Mouse (Mus musculus): ENCODE results near the gene Apol7a.

The Apol7a gene

DNA sequence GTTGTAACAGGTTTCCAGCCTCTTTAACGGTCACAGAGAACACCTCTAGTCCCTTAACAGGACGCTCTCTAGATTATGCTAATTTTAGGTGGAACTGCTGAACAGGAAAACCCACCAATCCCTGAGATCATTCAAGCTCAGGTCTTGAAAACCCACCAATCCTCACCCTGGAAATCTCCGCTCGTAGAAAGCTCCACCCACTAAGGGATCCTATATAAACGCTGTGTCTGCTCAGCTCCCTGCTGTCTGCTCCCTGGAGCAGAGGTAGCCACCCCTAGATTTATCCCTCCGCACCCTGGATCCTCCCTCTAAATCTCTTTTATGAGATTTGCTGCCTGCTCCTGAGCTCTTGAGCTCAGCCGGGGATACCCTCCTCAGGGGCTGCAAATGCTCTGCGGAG lies 28.3 kb downstream of the Apol7a start:
- DNase-seq (ENCODE audit: low spot score), result no peak

DNA sequence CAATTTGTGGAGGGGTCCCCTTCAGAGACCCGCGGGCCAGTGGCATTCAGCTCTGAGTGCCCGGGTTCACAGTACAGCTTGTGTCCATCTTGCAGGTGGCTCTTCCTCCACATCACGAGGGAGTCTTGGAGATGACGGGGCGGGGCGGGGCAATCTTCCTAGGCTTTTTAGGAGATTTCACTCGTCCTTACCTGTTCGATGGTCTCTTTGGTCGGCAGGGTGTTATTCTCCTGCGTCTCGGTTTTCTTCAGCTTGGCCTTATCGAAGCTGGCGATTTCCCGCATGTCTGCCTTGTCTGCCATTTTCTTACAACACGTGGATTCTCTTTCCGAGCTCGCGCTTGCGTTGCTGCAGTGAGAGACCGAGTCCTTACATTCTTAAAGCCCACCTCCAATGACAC lies 28.9 kb downstream of the Apol7a start:
- DNase-seq (ENCODE audit: low spot score), result no peak

DNA sequence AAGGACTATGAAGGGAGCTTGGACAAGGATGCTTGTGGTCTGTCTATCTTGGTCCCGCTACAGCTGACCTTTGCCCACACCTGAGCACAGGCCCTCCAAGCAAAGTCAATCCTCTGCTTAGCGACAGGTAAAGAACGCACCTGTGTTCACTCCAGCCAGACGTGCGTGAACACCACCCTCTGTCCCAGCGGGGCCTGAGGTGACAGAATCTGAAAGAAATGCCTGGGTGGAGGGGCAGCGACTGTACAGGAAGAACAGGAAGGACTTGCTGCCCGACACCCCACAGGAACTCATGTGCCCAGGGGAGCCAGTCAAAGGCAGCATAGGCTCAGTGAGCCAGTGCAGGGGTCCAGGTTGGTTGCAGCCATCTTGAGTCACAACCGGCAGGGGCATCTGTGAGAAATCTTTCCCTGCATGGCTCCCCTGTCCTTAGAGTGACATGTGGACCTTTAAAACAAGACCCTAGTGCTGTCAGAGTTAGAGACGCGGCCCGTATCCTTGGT lies 30.0 kb downstream of the Apol7a start:
- no peak for DNase-seq (ENCODE audit: low spot score)

DNA sequence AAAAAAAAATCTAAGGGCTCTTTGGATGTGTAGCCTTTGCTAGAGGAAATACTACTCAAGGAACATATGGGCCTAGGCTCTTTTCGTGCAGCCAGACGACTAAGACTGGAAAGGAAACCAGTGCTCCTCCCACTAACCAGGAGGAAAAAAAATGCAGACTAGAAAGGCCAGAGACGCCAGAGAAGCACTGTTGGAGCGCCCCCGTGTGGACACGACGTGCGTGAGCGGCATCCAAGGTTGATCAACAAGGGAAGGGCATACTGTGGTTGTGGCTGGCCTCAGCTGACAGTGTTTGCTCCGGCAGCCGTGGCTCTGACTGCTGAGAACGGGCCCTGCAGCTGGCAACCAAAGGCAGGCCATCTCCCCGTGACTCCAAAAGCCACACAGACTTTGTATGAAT lies 30.8 kb downstream of the Apol7a start:
- peak; percentile 95 for DNase-seq (ENCODE audit: low spot score)

DNA sequence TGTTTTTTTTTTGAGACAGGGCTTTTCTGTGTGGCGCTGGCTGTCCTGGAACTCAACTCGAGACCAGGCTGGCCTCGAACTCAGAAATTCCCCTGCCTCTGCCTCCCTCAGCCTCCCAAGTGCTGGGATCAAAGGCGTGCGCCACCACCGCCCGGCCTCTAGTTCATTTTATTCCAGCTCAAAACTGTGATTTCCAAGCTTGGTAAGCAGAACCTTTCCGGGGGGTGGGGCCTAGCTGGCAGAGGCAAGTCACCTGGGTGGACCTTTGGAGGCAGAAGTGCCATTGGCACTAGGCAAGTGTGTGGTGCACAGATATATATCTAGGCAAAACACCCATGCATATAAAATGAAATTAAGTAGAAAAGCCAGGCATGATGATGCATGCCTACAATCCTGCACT lies 31.4 kb downstream of the Apol7a start:
- DNase-seq (ENCODE audit: low spot score), result no peak

DNA sequence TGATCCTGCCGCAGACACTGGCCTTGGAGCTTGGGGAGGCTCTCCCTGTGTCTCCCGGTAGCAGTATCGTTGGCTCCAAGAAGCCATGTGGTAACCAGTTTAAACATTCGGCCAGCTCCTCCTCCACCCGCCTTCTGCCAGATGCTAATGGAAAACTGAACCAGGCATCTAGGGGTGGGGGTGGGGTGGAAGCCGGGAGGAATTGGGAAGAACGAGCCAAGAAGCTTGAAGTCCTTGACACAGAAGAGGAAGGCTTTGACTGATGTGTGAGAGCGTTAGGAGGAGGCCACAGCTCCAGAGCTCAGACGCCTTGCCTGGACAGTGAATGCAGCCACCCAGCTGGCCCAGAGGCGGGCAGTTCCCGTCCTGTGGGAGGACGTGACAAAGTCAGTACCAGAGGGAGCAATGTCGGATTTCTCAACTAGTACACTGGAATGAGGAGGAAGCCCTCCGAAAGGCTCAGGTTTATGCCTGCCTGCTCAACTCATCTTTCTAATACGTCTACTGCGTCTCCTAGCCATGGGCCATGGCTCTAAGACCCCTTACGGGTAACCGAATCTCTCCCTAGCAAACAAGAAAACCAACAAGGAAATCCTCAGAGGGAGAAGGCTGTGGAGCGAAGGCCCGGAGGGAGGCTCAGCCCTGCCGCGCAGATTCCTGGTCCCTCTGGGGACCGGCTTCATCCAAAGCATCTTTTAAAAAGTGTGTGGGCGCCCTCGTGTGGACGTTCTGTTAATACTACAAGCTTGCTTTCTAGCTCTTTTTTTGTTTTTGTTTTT lies 32.0 kb downstream of the Apol7a start:
- DNase-seq (ENCODE audit: low spot score), result peak; percentile 77

DNA sequence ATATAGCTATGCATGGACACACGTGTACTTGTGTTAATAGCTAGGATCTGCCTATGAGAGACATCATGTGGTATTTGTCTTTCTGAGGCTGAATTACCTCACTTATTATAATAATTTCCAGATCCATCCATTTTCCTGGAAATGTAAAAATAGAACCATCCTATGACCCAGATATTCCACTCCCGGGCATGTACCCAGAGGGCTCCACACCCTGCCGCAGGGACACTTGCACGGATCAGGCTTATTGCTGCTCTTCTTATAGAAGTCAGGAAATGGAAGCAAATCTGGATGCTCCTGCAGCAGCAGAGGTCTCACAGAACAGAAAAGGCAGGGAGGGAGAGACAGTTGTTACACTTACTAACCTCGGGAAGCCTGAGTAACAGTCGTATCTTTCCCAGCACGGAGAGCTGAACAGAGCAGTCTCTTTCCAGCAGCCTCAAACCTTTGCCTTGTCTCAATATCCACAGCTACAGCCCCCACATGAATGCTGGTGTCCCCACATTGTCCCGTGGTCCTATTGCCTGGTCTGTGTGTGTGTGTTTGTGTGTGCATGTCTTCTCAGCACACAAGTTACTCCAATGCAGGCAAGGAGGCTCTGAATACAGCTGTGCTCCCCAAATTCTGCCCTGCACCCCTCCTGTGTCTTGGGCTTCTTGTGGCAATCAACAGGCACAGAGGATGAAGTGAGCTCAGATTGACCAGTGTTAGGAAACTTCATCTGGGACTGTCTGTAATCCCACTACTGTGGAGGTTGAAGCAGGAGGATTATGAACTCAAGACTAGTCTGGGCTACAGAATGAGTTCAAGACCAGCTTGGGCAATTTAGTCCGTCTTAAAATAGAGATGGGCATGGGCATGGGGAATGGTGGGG lies 33.0 kb downstream of the Apol7a start:
- DNase-seq (ENCODE audit: low spot score), result no peak

DNA sequence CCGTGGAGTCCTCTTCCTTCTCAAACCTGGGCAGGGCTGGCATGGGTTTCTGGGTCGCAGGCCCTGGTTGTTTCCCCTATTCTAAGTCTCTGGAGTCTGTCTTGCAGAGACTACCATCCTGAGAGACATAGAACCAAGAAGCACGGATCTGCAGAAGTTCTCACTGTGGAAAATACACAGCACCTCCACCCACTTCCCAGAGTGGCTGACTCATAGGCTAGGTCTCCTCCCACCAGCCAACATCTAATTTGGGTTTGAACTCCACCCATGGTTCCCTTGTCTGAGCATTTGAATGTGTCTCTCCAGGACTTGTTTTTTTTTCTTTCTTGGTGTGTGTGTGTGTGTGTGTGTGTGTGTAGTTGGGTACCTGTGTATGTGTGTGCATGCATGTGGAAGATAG lies 34.9 kb downstream of the Apol7a start:
- no peak for DNase-seq (ENCODE audit: low spot score)

DNA sequence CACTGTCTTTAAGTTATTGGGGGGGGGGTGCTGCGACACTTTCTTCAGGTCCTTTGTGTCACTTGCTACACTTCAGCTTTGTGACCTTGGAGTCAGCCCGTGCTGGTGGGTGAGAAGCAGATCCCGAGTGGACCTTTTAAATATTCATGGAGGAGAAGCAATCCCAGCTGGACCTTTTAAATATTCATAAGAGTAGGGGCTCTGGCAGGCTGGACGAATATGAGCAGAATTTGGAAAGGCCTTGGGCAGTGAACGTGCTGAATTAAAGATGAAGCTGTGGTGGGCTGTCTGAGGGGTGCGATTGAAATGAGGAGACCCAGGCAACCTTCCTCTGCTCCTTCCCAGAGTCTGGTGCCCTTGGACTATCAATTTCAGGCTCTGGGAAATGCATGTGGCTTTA lies 35.3 kb downstream of the Apol7a start:
- DNase-seq (ENCODE audit: low spot score), result no peak

DNA sequence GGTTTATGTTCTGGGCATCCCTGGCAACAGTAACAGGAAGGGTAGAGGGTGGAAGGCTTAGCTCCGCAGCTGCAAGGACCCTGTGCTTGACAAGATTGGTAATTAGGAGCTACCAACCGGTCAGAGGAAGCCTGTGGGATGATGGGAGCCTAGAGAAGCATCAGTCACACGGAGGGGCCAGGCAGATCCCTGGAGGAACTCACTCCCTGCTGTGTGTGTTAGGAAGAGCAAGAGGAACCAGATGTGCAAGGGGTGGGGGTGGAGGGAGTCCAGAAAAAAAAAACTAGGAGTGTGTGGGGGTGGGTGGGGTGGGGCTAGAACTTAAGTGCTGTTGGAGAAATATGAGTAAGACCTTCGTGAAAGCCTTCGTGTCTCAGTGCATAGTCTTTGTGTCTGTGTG lies 36.0 kb downstream of the Apol7a start:
- DNase-seq (ENCODE audit: low spot score), result no peak

DNA sequence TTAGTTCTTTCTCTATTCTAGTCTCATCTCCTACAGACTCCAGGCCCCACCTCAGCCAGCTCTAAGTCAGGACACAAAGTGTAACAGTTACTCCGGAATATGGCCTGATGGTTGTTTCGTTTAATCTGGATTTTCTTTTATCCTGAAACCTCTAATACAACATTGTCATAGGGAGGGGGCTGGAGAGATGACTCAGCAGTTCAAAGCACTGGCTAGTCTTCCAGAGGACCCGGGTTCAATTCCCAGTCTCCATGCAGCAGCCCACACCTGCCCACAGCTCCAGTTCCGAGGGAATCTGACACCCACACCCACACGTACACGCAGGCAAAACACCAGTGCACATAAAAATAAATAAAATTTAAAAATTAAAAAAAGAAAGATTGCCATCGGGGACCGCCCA lies 39.0 kb downstream of the Apol7a start:
- DNase-seq (ENCODE audit: low spot score), result no peak

DNA sequence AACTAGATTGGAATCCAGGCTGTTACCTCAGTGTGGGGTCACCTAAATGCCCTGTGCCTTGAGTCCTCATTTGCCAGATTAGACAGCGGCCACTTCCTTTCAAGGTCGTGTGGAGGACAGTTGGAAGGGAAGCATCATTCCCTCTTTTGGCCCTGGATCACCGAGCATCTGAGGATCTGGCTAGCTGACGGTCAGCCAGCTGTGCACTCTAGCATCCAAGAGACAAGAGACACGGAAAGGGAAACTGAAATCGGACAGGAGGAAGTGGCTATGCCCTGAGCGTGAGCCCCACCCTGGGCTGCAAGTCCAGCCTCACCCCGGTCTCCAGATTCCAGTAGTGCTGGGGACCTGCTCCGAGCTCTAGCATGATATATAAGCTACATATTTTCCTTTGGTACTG lies 39.4 kb downstream of the Apol7a start:
- peak; percentile 38 for DNase-seq (ENCODE audit: low spot score)

DNA sequence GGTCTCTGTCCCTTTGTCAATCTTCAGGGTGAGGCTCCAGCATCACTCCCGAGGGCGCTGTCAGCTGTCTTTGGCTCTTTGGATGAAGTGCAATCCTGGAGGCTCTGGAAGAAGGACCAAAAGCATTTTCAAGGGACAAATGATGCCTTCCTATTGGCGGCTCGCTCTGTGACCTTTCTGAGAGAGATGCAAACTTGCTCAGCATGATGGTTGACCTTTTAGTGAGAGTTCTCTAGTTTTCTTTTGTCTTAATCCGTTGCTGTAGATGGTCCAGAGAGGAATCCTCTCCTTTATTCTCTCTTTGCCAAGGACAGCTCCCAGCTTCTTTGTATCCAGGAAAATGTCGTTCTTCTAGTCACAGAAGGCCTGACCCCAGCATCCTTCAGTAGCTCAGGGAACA lies 39.8 kb downstream of the Apol7a start:
- no peak for DNase-seq (ENCODE audit: low spot score)

DNA sequence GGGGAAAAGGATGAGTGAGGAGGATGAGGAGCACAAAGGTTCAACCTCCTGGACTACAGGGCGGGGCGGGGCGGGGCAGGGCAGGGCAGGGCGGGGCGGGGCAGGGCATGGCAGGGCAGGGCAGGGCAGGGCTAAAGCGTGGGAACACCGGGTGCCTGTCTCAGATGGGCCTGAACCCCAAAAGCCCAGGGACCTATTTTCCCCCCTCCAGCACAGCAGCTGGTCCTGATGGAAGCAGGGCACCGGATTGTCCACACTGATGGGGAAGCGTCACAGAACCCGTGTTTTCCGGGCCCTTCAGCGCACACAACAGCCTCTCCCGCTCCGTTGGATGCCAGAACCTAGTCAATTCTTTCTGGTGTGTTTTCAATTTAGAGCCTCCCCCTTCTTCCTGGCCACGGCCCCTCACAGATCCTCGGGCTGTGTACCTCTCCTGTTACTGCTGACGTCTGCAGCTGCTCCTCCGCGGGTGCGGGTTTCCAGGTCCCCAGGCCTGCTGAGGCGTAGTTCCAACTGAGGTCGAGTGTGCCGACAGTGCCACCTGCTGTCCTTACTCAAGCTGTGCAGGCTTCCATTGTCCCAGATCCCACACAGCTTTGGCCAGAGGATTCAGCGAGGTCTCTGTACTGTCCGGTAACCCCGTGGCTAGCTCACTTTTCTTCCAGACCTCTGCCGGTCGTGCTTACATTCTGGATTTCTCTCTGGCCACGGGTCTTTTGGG lies 40.4 kb downstream of the Apol7a start:
- peak; percentile 83 for DNase-seq (ENCODE audit: low spot score)

DNA sequence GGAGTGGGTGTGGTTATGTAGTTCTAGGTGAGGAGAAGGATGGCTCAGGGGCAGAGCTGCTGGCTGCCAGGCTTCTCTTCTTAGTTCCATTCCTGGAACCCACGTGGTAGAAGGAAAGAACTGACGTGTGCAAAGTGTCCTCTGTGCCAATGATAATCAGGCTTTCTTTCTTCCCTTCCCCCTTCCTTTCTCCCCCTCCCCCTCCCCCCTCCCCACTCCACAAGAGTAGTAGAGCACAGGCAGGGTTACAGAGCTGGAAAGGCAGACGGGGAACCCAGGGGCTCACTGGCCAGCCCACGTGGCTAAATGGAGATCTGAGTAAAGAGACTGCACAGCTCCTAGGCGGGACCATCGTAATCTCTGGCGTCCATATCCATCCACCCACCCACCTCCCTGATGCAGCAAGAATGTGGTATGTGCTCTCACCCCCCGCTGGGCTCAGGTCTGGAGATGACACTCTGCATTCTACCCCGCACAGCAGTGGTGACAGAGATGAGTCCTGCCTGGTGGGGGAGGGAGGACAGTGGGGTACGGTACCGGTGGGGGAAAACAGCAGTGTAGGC lies 42.6 kb downstream of the Apol7a start:
- DNase-seq (ENCODE audit: low spot score), result no peak

DNA sequence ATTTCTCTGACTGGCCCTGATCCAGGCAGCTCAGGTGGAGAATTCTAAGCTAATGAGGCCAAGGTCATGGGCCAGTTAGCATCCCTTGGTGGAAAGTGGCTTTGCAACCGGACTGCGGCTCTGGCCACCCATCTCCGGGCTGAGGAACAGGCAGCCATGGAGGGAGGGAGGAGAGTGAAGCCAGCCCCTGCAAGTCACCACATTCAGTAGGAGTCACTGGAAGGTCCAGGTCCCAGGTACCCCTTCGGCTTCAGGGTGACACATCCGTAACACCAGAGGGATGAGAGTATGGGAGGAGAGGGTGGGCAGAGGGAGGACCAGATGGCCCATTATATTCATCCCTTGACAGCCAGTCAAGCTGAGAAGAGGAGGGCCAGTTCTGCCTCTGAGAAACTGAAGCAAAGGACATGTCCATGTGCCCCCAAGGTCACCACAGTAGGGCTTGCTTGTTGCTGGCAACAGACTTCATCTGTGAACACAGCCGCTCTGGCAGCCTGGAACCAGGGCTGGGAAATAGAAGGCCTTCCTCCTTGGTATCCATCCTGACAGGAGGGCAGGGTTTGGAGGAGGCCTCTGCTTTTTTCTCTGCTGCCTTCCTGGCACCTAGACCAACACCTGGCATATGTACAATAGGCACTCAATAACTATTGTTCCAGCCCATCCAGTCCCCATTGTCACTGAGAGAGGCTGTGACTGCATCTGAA lies 43.9 kb downstream of the Apol7a start:
- no peak for DNase-seq (ENCODE audit: low spot score)

DNA sequence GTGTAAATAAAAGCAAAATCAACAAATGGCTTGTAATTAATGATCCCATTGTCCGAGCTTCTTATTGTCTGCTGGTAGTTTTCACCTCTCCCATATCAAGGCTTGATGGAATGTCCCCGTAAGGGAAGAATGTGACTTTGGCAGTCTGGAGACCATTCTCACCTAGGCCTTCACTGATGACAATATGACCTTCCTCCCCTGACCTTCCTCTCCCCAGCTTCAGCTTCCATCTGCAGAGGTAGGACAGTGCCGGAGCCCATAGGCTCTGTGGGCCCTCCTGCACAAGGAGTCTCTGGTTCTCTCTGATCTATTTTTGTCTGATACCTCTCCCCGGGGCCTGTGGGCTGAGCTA lies 44.4 kb downstream of the Apol7a start:
- no peak for DNase-seq (ENCODE audit: low spot score)

DNA sequence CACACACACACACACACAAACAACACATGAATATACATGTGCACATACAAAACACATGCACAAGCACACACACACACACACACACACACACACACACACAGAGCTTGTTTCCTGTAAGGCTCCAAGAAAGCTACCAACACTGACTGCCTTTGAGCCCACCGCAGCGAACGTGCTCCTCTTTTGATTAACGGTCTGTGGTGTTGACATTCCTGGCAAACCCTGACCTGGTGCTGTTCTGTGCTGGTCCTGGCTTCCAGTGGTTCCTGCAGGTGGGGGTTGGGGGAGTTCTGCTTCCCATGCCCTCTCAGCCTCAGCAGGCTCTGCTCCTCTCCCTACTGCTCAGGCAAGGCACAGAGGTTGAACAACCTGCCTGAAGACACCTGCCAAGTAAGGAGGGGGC lies 45.1 kb downstream of the Apol7a start:
- no peak for DNase-seq (ENCODE audit: low spot score)

DNA sequence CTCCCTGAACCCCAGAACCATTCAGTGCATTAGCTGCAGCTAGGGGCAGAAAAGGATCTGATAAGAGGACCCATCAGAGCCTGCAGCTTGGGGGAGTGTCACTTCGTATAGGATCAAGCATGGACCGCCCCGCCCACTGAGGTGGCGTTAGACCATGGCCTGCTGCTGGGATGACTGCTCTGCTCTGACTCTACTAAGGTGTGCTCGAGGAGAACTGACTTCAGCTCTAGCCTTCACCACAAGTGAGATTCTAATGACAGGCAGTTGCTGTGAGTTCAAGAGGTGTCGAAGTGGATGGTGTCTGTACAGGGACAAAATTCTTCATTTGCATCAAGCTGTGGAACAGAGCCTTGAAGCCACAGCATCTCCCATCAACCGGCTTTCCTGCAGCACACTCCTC lies 46.0 kb downstream of the Apol7a start:
- no peak for DNase-seq (ENCODE audit: low spot score)

DNA sequence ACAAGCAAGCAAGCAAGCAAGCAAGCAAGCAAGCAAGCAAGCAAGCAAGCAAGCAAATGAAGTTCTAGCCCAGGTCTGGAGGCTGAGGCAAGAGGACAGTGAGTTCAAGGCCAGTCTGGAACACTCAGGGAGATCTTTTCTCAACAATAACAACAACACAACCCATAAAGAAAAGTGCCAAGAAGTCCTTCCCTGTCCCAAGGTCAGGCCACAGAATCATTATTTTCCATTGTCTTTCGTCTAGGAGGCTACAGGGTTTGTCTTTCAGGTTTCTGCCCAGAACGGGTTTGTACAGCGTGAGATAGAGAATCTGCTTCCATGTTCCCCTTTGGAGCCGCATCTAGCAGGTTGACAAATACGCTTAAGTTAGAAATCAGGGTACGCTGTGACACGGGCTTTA lies 48.8 kb downstream of the Apol7a start:
- DNase-seq (ENCODE audit: low spot score), result no peak

DNA sequence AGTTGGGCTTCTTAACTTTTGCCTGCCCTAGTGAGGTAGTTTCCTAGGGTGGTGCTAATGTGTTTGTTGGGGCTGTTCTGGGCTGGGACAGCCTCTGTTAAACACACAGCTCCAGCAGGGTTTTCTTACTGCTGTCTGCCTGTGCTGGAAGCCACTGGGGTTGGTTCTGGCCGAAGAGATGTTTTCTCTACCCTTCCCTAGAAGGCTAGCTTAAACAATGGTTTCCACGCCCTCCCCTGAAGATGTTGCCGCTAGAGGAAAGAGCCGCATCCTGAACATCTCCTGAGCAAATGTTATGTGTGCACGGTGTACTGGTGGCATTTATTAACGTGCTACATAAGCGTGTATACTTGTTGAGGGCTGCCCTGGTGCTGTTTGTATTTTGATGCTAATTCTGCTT lies 50.8 kb downstream of the Apol7a start:
- DNase-seq (ENCODE audit: low spot score), result no peak

All from ovary, postnatal 14 days (tissue).